Mouse (Mus musculus) Patski (cell line): ENCODE data around the gene Kansl2. TPM values are rescaled to one million over a fixed set of nuclear protein-coding genes. Genes with fewer than 3 reads are reported as not detected.

Experiments
- ATAC-seq: fragments of 100-300 bp; one replicate; pipeline ENCODE4 v1.8.0; 2021
- CTCF ChIA-PET: fragments of 350-600 bp; sonication (Branson Sonifier 250); formaldehyde crosslinking; loops from one replicate; lab custom pipeline; 2022; ENCODE audit warnings: inconsistent platforms; lab: Charles Lee
- POLR2A ChIA-PET: fragments of 350-600 bp; sonication (Branson Sonifier 250); formaldehyde crosslinking; loops from one replicate; lab custom pipeline; 2022; ENCODE audit warnings: antibody characterized with exemption, inconsistent platforms; lab: Charles Lee
- DNase-seq: peaks from one replicate; pipeline ENCODE4 v3.0.0-alpha.2; 2011; ENCODE audit warnings: low read depth, low spot score
- H3K27me3 ChIP-seq: fragments of 371-371 bp; one replicate; pipeline ENCODE4 v1.5.1; 2021
- CTCF ChIP-seq: fragments of 100-300 bp; IDR thresholded peaks from one replicate; pipeline ENCODE4 v1.5.1; 2021
- in situ Hi-C: fragments of 300-500 bp; cut with MboI; formaldehyde crosslinking; loops from 3 replicates; pipeline ENCODE4 v1.11.1; 2018; ENCODE audit warnings: low pct_unique_long_range_greater_than_20kb, mixed read lengths
- polyA plus RNA-seq: library from polyadenylated mRNA; unstranded; gene quantifications from one replicate; pipeline ENCODE4 v1.2.3, GENCODE M21; 2021

The Kansl2 gene
- polyA plus RNA-seq, 1 experiment from 2014 or later, result 91.6 TPM

- POLR2A ChIA-PET, result no interaction called here
- no peak for DNase-seq
- CTCF ChIA-PET, result no interaction called here
These were observed 26.7 kb downstream of the Kansl2 start for GRCm38 (mm10) chr15:98507321-98507720.

GRCm38 (mm10) chr15:98506253-98506957 is 27.7 kb downstream of the Kansl2 start:
- ChIA-PET POLR2A (interaction anchor here (1.2 kb wide), 1 partner anchor 52 kb away, joined by 3 read pairs; no protein-coding TSS in a partner anchor), CTCF (no interaction called here)
- in situ Hi-C loops, result no loop called here
- DNase-seq (no peak), ATAC-seq (no peak)
- peak; percentile 34 for TF ChIP-seq CTCF
- no peaks in the 10 kb centered on the region for H3K27me3 ChIP-seq

More at GRCm38 (mm10) chr15:98507321-98507720, 26.7 kb downstream of the Kansl2 start:
- in situ Hi-C loops, result no loop called here
- H3K27me3 ChIP-seq, result no peaks in the 10 kb centered on the region
- TF ChIP-seq CTCF, result no peak
- ATAC-seq, result no peak

GRCm38 (mm10) chr15:98504514-98504913 is 29.6 kb downstream of the Kansl2 start:
- CTCF ChIA-PET, result no interaction called here
- TF ChIP-seq CTCF, result peak; percentile 86
- POLR2A ChIA-PET, result no interaction called here
- no peaks in the 10 kb centered on the region for H3K27me3 ChIP-seq
- in situ Hi-C loops, result no loop called here
- ATAC-seq (peak; percentile 35), DNase-seq (no peak)

GRCm38 (mm10) chr15:98503317-98503716 is 30.7 kb downstream of the Kansl2 start:
- POLR2A ChIA-PET, result no interaction called here
- ATAC-seq, result no peak
- H3K27me3 ChIP-seq, result no peaks in the 10 kb centered on the region
- DNase-seq, result no peak
- in situ Hi-C loops, result no loop called here
- TF ChIP-seq CTCF, result no peak
- CTCF ChIA-PET, result interaction anchor here (0.7 kb wide), 1 partner anchor 94 kb away, joined by 3 read pairs; no protein-coding TSS in a partner anchor

- ChIA-PET POLR2A (no interaction called here), CTCF (no interaction called here)
- in situ Hi-C loops, result no loop called here
- TF ChIP-seq CTCF, result no peak
- DNase-seq, result no peak
- ATAC-seq, result no peak
- no peaks in the 10 kb centered on the region for H3K27me3 ChIP-seq
These were observed 36.4 kb downstream of the Kansl2 start for GRCm38 (mm10) chr15:98497631-98498030.

GRCm38 (mm10) chr15:98492102-98492501 is 42.0 kb downstream of the Kansl2 start, which contains the start of gene Olfr279:
Olfr279 (plus strand) TSS chr15:98492402.
- ChIA-PET POLR2A (no interaction called here), CTCF (no interaction called here)
- peaks cover 8% of the 10 kb centered on the region for H3K27me3 ChIP-seq
- DNase-seq (no peak), ATAC-seq (no peak)
- in situ Hi-C loops, result no loop called here
- no peak for TF ChIP-seq CTCF

GRCm38 (mm10) chr15:98491332-98491731 is 42.7 kb downstream of the Kansl2 start:
- ATAC-seq (no peak), DNase-seq (no peak)
- CTCF ChIA-PET, result no interaction called here
- TF ChIP-seq CTCF, result no peak
- peaks cover 8% of the 10 kb centered on the region for H3K27me3 ChIP-seq
- in situ Hi-C loops, result no loop called here
- POLR2A ChIA-PET, result no interaction called here

GRCm38 (mm10) chr15:98486433-98487021 is 47.5 kb downstream of the Kansl2 start:
- TF ChIP-seq CTCF, result no peak
- ATAC-seq (no peak), DNase-seq (no peak)
- in situ Hi-C loops, result no loop called here
- CTCF ChIA-PET, result no interaction called here
- H3K27me3 ChIP-seq, result peaks cover 12% of the 10 kb centered on the region
- POLR2A ChIA-PET, result interaction anchor here (0.6 kb wide), 1 partner anchor 276 kb away, joined by 4 read pairs; the partner anchor contains the start of gene Arf3

- ATAC-seq (no peak), DNase-seq (no peak)
- in situ Hi-C loops, result no loop called here
- ChIA-PET POLR2A (no interaction called here), CTCF (no interaction called here)
- TF ChIP-seq CTCF, result no peak
- peaks cover 10% of the 10 kb centered on the region for H3K27me3 ChIP-seq
These were observed 49.9 kb downstream of the Kansl2 start for GRCm38 (mm10) chr15:98483907-98484886.

GRCm38 (mm10) chr15:98482701-98483100 is 51.4 kb downstream of the Kansl2 start, which contains the start of gene Lalba:
Lalba (minus strand) TSS chr15:98482721.
- ChIA-PET CTCF (no interaction called here), POLR2A (interaction anchor here (0.6 kb wide), 1 partner anchor 16 kb away, joined by 3 read pairs; no protein-coding TSS in a partner anchor)
- in situ Hi-C loops, result no loop called here
- peaks cover 17% of the 10 kb centered on the region for H3K27me3 ChIP-seq
- no peak for ATAC-seq
- no peak for TF ChIP-seq CTCF
- no peak for DNase-seq
